Mouse (Mus musculus) limb, embryonic 13.5 days (tissue): ENCODE data around the gene Faf1. TPM values are rescaled to one million over a fixed set of nuclear protein-coding genes. Genes with fewer than 3 reads are reported as not detected.
A peak's percentile ranks its signal among the peaks of the same experiment; 100 is the strongest.

Source experiments
- ATAC-seq: fragments of 200-750 bp; cut with Nextera tagmentation; 2 replicates; pipeline ENCODE4 v1.8.0; 2017; ENCODE audit warnings: low read depth, moderate number of reproducible peaks, moderate TSS enrichment; ENCODE audit not compliant: low FRiP score
- H3K27ac ChIP-seq: fragments of 300-500 bp; sonication (generic); 2 replicates; pipeline ENCODE4 v1.5.1; 2015; ENCODE audit warnings: inconsistent platforms, mild to moderate bottlenecking, moderate library complexity
- H3K27me3 ChIP-seq: fragments of 300-500 bp; sonication (generic); 2 replicates; pipeline ENCODE4 v1.6.1; 2015; ENCODE audit warnings: mild to moderate bottlenecking, inconsistent platforms
- H3K36me3 ChIP-seq: fragments of 300-500 bp; sonication (generic); 2 replicates; pipeline ENCODE4 v1.6.1; 2015; ENCODE audit warnings: inconsistent platforms, mild to moderate bottlenecking, moderate library complexity
- H3K4me1 ChIP-seq: fragments of 300-500 bp; sonication (generic); 2 replicates; pipeline ENCODE4 v1.6.1; 2015; ENCODE audit warnings: inconsistent platforms
- H3K4me2 ChIP-seq: fragments of 300-500 bp; sonication (generic); replicated peaks from 2 replicates; pipeline ENCODE4 v1.6.1; 2015; ENCODE audit warnings: inconsistent platforms, mild to moderate bottlenecking, moderate library complexity
- H3K4me3 ChIP-seq: fragments of 300-500 bp; sonication (generic); 2 replicates; pipeline ENCODE4 v1.5.1; 2015; ENCODE audit warnings: moderate library complexity, mild to moderate bottlenecking, inconsistent platforms
- H3K9ac ChIP-seq: fragments of 300-500 bp; sonication (generic); 2 replicates; pipeline ENCODE4 v1.6.1; 2015; ENCODE audit warnings: mild to moderate bottlenecking, inconsistent platforms
- H3K9me3 ChIP-seq: fragments of 300-500 bp; sonication (generic); 2 replicates; pipeline ENCODE4 v1.6.1; 2016; ENCODE audit warnings: inconsistent platforms
- WGBS: fragments of 180-500 bp; shearing (Covaris S2); methylation state at CpG from one replicate; pipeline ENCODE4 v1.1.7; 2015; 5-methylcytosine and 5-hydroxymethylcytosine counted together
- polyA plus RNA-seq: library from polyadenylated mRNA; unstranded; fragments of >200 nt; fragmentation: Nextera tagmentation; extraction: Ambion mirVana; gene quantifications from 2 replicates; pipeline ENCODE4 v1.2.1, GENCODE M21; 2015

Gene Faf1
- polyA plus RNA-seq, 1 experiment from 2014 or later = 22.6 TPM

DNA sequence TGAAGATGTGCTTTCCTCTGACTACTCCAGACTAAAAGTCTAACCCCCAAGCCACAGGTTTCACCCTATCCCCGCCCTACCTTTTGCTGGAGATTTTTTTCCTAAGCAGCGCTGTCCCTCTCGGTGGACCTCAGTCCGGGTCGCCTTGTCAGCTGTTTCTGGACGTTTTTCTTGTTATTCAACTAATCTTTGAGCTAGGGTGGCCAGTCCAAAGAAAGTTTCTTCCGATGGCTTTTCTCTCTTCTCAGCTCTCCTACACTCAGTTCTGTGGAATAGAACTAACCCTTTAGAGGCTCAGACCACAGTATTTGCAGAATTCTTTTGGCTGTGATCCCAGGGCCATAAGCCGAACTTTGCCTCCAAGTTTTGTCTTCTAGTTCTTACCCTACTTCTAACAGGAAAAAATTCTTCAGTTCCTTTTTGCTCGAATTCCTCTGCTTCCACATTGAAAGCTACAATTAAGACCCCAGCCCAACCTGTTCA lies 302.5 kb downstream of the Faf1 start:
- ATAC-seq = no peak
- H3K4me2 ChIP-seq = peak overlapping the region; percentile 72
- peak overlapping the region; percentile 43 for H3K4me3 ChIP-seq

GRCm38 (mm10) chr4:109979461-109980320 lies 303.3 kb downstream of the Faf1 start:
- no peak overlapping the region for H3K9ac ChIP-seq
- peaks cover 54% of the 10 kb centered on the region for H3K4me1 ChIP-seq
- peak overlapping the region; percentile 59 for H3K4me2 ChIP-seq
- H3K9me3 ChIP-seq = 0 out of 2 replicates have a peak, but pooled peaks cover 3% of the 10 kb centered on the region
- peak overlapping the region; percentile 34 for H3K4me3 ChIP-seq
- no peak overlapping the region for H3K27ac ChIP-seq
- 1% methylated on average over 66 of the region's 66 CpGs for WGBS
- H3K27me3 ChIP-seq = peaks cover 99% of the 10 kb centered on the region
- no peaks in the 10 kb centered on the region for H3K36me3 ChIP-seq
- no peak for ATAC-seq

More for the DNA sequence above, 302.5 kb downstream of the Faf1 start:
- H3K9me3 ChIP-seq = 0 out of 2 replicates have a peak, but pooled peaks cover 3% of the 10 kb centered on the region
- H3K4me1 ChIP-seq = peaks cover 50% of the 10 kb centered on the region
- WGBS = 3% methylated on average over 9 of the region's 9 CpGs
- no peak overlapping the region for H3K27ac ChIP-seq
- H3K27me3 ChIP-seq = peaks cover 99% of the 10 kb centered on the region
- no peak overlapping the region for H3K9ac ChIP-seq
- no peaks in the 10 kb centered on the region for H3K36me3 ChIP-seq

DNA sequence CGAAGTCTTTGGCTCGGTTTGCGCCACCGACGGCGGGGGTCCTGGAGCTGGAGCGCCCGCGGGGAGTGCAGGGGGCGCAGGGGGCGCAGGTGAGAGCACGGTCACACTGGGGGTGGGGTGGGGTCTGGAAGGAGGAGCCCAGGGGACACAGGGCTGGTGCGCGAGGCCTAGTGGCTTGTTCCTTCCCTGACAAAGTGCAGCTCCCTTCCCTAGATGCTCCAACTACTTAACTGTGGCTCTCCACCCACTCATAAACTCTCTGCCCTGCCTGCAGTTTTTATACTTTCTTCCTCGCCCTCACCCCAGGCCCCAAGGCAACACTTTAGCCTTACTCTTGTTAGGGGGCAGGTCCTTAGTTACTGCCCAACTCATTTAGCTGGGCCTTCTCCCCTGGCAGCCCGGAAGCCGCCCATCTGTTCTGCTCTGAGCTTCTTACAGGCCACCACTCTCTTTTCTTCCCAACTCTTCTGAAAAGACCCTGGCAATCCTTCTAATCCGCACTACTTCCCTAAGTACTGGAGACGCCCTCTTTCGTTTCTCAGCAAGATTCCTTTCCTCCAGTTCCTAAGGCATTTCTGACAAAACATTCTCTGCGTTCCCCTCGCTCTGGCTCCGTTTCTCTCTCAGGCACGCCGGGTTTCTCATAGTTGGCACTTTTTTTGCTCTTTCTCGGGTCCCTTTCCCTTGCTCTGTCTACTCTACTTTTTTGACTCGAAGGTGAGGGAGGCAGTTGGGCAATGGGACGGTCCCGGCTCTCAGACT lies 304.1 kb downstream of the Faf1 start:
- WGBS = 4% methylated on average over 29 of the region's 29 CpGs
- Histone ChIP-seq H3K4me3 (peak overlapping the region; percentile 34), H3K27ac (no peak overlapping the region)

GRCm38 (mm10) chr4:109981083-109981870 lies 304.9 kb downstream of the Faf1 start:
- Histone ChIP-seq H3K4me3 (peak overlapping the region; percentile 40), H3K9ac (peak overlapping the region; percentile 50; the same call in 1 of the 2 replicates), H3K4me1 (peaks cover 50% of the 10 kb centered on the region), H3K36me3 (no peaks in the 10 kb centered on the region), H3K9me3 (no peaks in the 10 kb centered on the region), H3K4me2 (peak overlapping the region; percentile 66), H3K27me3 (peaks cover 99% of the 10 kb centered on the region), H3K27ac (no peak overlapping the region)
- no peak for ATAC-seq
- WGBS = 3% methylated on average over 37 of the region's 37 CpGs

More for the DNA sequence above, 304.1 kb downstream of the Faf1 start:
- H3K27me3 ChIP-seq = peaks cover 99% of the 10 kb centered on the region
- H3K36me3 ChIP-seq = no peaks in the 10 kb centered on the region
- peak overlapping the region; percentile 59 for H3K4me2 ChIP-seq
- no peak for ATAC-seq
- peaks cover 50% of the 10 kb centered on the region for H3K4me1 ChIP-seq
- no peak overlapping the region for H3K9ac ChIP-seq
- 0 out of 2 replicates have a peak, but pooled peaks cover 3% of the 10 kb centered on the region for H3K9me3 ChIP-seq

DNA sequence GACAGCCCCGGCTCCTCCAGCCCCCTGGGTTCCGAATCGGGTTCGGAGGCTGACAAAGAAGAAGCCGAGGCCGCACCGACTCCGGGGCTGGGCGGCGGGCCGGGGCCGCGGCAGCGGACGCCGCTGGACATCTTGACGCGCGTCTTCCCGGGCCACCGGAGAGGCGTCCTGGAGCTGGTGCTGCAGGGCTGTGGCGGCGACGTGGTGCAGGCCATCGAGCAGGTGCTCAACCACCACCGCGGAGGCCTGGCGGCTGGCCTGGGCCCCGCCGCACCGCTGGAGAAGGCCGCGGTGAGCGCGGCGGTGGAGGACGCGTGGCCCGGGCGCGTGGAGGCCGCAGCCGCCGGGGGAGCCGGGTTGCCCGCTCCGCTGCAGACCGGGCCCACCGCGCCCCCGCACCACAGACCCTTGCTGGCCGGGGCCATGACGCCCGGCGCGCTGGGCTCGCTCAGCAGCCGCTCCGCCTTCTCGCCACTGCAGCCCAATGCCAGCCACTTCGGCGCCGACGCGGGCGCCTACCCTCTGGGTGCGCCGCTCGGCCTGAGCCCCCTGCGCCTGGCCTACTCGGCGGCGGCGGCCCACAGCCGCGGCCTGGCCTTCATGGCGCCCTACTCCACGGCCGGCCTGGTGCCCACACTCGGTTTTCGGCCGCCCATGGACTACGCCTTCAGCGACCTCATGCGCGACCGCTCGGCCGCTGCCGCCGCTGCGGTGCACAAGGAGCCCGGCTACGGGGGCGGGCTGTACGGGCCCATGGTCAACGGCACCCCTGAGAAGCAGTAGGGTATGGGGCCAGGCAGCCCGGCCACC lies 305.7 kb downstream of the Faf1 start:
- Histone ChIP-seq H3K4me1 (peaks cover 49% of the 10 kb centered on the region), H3K4me2 (peak overlapping the region; percentile 66), H3K27ac (no peak overlapping the region), H3K4me3 (peak overlapping the region; percentile 40), H3K9me3 (no peaks in the 10 kb centered on the region), H3K36me3 (no peaks in the 10 kb centered on the region), H3K27me3 (peaks cover 99% of the 10 kb centered on the region), H3K9ac (peak overlapping the region; percentile 50)
- WGBS = under 1% methylated on average over 94 of the region's 99 CpGs
- no peak for ATAC-seq

GRCm38 (mm10) chr4:109982681-109983265 lies 306.4 kb downstream of the Faf1 start:
- Histone ChIP-seq H3K27ac (no peak overlapping the region), H3K9ac (no peak overlapping the region; the same call in 1 of the 2 replicates), H3K4me3 (peak overlapping the region; percentile 40), H3K4me2 (peak overlapping the region; percentile 66), H3K9me3 (no peaks in the 10 kb centered on the region), H3K4me1 (peaks cover 42% of the 10 kb centered on the region), H3K27me3 (peaks cover 99% of the 10 kb centered on the region), H3K36me3 (no peaks in the 10 kb centered on the region)
- no peak for ATAC-seq
- 4% methylated on average over 30 of the region's 30 CpGs for WGBS

DNA sequence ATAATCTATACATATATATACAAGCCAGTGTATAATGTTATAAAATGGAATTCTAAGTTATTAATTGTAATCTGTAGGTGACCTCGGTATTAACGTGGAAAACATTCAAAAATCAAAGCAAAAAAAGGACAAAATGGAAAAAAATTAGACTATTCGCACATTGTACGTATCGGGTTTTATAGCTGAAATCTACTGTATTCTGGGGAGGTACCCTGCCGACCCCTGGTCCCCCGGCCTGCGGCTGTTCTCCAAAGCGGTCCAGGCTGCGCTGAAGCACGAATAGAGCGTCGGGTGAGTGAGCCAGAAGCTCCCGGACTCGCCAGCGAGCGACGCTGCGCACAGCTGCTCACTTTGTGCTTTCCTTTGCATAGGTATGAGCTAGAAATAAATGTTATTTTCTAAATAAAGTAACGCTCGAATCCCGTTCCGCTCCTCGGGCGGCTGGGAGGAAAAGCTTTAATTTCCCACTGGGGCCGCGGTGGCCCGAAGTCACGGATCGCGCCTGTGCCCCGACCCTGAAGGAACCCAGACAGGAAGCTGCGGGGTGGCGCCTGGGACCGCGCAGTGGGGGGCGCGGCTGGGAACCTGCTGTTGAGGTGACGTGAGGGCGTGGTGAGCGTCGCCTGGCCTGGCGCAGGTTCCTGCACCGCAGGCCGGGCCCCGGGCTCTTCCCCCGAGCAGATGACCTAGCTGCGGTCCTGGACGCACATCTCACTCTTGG lies 307.1 kb downstream of the Faf1 start:
- Histone ChIP-seq H3K27me3 (peaks cover 98% of the 10 kb centered on the region), H3K4me3 (peak overlapping the region; percentile 24), H3K9ac (no peak overlapping the region), H3K4me2 (peak overlapping the region; percentile 44), H3K27ac (no peak overlapping the region), H3K4me1 (peaks cover 35% of the 10 kb centered on the region), H3K36me3 (no peaks in the 10 kb centered on the region), H3K9me3 (no peaks in the 10 kb centered on the region)
- WGBS = 2% methylated on average over 49 of the region's 49 CpGs
- no peak for ATAC-seq

DNA sequence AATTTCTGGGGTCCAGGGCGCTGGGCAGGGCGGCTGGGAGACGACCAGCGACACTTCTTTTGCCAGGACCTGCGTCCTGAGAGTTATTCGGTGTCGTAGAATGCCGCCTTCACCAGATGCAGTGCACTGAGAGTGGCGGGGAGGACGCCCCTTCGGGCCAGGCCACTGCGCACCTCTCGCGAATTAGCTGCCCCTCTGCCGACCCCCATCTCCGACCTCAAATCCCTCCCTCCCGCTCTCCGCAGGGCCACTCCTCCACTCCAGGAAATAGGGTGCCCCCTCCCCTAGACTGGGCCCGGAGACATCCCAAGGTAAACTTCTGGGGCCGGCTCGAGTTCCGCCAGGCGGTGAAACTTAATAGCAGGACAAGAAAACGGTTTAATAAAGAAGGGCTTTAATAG lies 307.6 kb downstream of the Faf1 start:
- no peak for ATAC-seq

GRCm38 (mm10) chr4:109984496-109985423 lies 308.4 kb downstream of the Faf1 start:
- no peak overlapping the region for H3K4me2 ChIP-seq
- no peak for ATAC-seq

More for the DNA sequence above, 307.6 kb downstream of the Faf1 start:
- peaks cover 98% of the 10 kb centered on the region for H3K27me3 ChIP-seq
- peak overlapping the region; percentile 24 for H3K4me3 ChIP-seq
- no peaks in the 10 kb centered on the region for H3K36me3 ChIP-seq
- peak overlapping the region; percentile 44 for H3K4me2 ChIP-seq
- no peak overlapping the region for H3K27ac ChIP-seq
- peaks cover 31% of the 10 kb centered on the region for H3K4me1 ChIP-seq
- H3K9me3 ChIP-seq = no peaks in the 10 kb centered on the region
- 1% methylated on average over 24 of the region's 24 CpGs for WGBS
- no peak overlapping the region for H3K9ac ChIP-seq

More at GRCm38 (mm10) chr4:109984496-109985423, 308.4 kb downstream of the Faf1 start:
- Histone ChIP-seq H3K27me3 (peaks cover 98% of the 10 kb centered on the region), H3K36me3 (no peaks in the 10 kb centered on the region), H3K4me1 (peaks cover 29% of the 10 kb centered on the region), H3K4me3 (no peak overlapping the region), H3K9ac (no peak overlapping the region), H3K27ac (no peak overlapping the region), H3K9me3 (no peaks in the 10 kb centered on the region)
- 2% methylated on average over 38 of the region's 38 CpGs for WGBS
